Mouse (Mus musculus) layer of hippocampus, adult 6 months (tissue): ENCODE data around the gene Csf2. TPM values are rescaled to one million over a fixed set of nuclear protein-coding genes. Genes with fewer than 3 reads are reported as not detected.

ENCODE experiments used
- long read RNA-seq, 2 experiments: library from polyadenylated mRNA; unstranded; transcript quantifications; one replicate each; pipeline ENCODE4 v2.0.0; 2019 to 2020
- polyA plus RNA-seq: library from polyadenylated mRNA; unstranded; fragments of <200 nt; fragmentation: Nextera tagmentation; gene quantifications from 2 replicates; pipeline ENCODE4 v1.2.3, GENCODE M21; 2021

The Csf2 gene
- polyA plus RNA-seq, result not detected in 2 replicates
- long read RNA-seq, experiment 1, result 0 reads
- long read RNA-seq, experiment 2, result 0 reads

DNA sequence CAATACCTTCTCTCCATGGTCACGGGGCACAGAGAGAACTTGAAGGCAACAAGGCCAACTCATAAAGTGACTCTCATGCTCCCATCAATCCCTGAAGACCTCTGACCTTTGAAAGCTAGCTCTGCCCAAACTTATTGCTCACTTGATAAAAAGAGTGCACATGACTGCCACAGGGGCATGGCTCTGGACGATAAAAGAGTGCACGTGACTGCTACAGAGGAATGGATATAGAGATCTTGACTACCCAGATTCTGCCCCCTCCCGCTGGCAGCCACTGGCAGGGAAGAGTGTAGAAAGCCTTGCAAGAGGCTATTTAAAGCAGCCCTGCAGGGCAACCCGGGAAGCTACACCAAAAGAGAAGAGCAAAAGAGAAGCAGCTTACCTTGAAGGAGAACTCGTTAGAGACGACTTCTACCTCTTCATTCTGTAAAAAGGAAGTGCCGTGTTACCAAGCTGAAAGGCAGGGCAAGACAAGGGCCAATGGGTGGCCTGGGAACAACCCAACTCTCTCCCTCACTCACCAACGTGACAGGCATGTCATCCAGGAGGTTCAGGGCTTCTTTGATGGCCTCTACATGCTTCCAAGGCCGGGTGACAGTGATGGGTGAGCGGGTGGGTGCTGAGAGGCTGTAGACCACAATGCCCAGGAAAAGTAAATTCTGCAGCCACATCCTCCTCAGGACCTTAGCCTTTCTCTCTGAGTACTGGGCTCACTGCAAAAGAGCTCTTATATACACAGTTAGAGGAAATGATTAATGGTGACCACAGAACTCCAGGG is at the start of gene Csf2:
TSS of gene Csf2 (minus strand) at position 728 of the 778 bp plus-strand sequence.

DNA sequence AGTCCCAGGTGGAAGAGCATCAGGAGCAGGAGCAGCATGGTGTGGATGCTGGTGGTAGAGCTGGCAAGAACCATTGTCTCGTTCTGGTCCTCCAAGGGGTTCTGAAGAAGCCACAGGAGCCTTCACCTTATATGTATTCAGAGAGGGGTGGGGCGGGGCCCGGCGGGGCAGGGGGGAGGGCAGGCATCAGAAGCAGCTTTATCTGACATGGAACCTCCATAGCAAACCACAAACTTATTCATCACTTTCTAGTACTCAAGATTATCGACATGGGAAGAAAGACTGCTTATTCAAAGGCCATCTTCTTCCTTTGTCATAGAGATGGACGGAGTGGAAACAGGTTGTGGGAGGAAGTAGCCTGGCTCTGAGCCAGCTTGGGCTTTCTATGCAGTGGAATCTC is 17.7 kb upstream of the Csf2 start, which contains the start of gene Il3:
TSS of gene Il3 (minus strand) at position 101 of the 400 bp plus-strand sequence.

Other genes with a start within 250 kb of the Csf2 start
- 9.8 and 10.2 TPM in 2 replicates for gene Slc22a4, start 221.6 kb downstream of the Csf2 start, polyA plus RNA-seq
- 48.0 and 54.4 TPM in 2 replicates for gene Pdlim4, start 180.7 kb downstream of the Csf2 start, polyA plus RNA-seq
- 9.9 and 11.2 TPM in 2 replicates for gene P4ha2, start 149.6 kb downstream of the Csf2 start, polyA plus RNA-seq
- not detected in 2 replicates for gene Il3, start 17.6 kb upstream of the Csf2 start, polyA plus RNA-seq
- 146 and 158 TPM in 2 replicates for gene Acsl6, start 54.1 kb upstream of the Csf2 start, polyA plus RNA-seq
- gene Meikin, start 121.0 kb upstream of the Csf2 start, polyA plus RNA-seq, result not detected in 2 replicates
- 3.6 and 5.0 TPM in 2 replicates for gene Fnip1, start 188.5 kb upstream of the Csf2 start, polyA plus RNA-seq